Mouse (Mus musculus) lung, postnatal 14 days (tissue): ENCODE results near the gene Heca.
"Not testable (repeated sequence)": the region's sequence is repeated elsewhere in the genome, so short reads cannot be mapped to it uniquely, and the experiment has no call there.

Experiments
- DNase-seq: peaks from one replicate; pipeline ENCODE4 v3.0.0; 2021

Heca gene

DNA sequence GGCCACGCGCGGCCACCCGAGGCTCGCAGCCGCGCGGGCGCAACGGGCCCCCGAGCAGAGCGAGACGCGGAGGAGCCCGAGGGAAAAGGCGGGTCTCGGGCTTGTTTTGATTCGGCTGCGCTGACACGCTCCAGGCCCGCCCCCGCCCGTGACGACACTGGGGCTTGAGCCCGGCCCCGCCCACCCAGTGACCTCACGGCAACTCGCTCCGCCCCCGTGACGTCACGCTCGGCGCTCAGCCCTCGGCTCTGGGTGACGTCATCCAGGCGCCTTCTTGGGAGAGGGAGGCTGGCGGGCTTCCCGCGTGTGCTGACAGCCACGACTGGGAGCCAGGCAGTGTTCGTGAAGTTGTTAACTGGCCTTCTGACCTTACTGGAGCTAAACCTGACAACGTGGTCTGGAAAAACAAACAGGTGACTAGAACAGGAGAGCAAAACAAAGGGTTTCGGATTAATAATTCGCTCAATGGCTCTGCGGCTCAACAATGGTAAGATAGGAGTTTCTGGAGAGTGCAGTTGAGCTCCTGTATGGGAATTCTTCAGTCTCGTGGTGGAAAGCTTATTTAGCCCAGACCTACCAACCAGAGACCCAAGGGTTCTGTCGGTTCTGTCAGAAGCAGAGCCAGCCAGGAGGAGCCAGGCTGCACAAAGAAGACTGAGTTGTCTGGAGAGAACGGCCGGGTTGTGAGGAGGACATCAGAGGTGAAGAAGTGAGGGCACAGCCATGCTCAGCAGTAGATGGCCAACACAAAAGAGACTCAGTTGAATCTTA lies at the start of gene Heca:
Gene Heca, minus strand, starts transcription at position 108 of the 771 bp plus-strand sequence.
- DNase-seq, result peak; percentile 91

DNA sequence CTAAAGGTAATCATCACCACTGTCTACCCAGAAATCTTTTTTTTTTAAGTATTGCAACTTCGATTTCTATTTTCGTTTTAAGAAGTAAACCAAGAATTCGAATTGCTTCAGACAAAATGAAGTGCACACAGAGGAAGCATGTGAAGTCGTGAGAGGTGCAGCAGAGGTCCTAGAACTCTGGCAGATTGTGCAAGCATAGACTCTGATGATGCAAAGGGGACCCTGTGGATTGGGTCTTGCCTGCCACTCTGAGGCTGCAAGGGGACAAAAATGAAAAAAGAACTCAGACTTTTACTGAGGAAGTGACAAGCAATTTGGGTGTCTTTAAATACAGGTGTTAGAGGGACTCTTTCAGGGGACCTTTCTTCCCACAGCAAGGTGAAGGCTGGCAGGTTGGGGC lies 42.7 kb upstream of the Heca start:
- DNase-seq, result no peak

DNA sequence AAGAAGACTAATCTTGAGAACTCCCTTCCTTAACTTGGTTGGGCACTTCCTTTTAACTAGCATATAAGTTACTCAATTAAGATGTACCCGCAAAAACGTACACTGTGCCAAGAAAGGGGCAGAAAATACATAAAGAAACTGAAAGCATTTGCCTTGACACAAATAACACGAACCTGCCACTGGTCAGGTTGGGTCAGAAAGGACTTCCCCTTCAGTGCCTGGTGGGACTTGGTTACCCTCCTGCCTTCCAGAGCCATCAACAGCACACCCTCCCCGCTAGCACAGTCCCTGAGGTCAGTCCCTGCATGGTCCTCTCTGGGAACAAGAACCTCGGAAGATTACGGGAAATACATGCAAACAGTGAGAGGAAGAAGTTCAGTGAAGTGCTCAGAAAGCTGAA lies 41.3 kb upstream of the Heca start:
- DNase-seq, result no peak

DNA sequence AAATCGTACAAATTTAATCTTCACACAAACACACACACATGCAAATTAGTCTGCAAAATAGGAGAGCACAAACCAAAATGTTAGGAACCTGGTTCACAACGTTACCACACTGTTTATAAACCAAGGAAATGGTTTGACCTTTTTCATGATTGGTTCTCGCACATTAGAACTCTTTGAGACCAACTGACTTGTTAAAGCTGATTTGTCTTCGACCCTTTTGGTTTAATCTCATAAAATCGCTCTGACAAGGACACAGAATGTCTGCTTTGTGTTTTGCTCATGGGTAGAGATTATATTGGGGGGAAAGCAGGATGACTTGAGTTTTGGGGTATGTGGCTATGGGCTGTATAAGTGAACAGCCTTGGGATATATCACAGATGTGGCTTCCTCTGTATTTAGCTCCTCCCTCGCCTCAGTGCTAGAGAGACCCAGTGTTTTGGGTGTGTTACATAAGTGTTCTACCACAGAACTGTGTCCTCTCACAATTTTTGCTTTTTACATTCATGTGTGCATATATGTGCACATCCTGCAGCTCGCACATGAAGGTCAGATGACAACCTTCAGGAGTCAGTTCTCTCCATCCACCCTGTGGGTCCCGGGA lies 40.1 kb upstream of the Heca start:
- no peak for DNase-seq

DNA sequence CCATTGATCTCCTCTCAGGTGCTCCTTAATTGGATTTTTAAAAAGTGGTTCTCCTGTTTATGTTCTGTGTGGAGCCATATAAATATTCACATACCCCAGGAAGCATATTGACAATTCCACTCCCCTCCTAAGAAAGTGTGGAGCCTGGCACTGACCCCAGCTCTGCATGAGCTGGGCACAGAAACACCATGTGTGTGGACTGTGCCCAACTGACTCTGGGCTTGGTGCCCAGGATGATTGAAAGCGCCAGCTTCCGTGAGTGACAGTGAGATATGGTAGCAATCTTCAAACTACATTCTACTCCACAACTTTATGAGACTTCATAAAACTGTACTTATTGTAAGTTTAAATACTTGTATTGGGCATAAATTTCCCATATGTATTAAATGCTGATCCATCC lies 35.4 kb upstream of the Heca start:
- no peak for DNase-seq

DNA sequence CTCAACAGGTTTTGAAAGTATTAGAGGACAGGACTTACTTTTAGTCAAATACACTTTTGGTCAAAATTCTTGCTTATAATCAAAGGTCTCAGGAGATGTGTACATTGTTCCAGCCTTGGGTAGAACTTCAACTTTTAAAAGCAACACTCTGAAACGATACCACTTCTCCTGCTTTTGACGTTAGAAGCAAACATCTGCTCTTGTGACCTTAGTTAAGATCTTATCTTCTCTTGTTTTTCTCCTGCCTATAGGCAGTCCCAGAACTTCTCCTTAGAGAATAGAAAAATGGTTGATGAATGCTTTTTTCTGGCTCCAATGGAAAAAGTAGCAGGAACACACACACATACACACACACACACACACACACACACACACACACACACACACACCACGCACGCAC lies 18.2 kb upstream of the Heca start:
- no peak for DNase-seq

DNA sequence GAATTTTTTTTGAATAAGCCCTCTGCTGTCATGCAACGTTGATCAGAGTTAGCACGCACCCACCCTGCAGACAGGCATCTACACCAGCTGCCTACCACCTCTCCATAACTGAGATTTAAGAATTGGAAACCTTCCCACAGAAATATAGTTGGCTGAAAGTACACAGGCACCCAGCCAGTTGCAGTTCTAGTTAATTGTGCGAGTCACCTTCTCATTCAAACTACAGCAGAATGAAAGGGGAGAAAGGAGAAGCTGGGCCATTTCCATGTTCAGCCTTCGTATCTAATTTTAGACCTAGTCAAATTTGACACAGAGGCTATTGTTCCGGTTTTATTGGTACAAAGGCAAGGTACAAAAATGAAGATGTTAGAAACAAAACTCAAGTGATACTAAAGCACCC lies 2.9 kb upstream of the Heca start:
- no peak for DNase-seq

DNA sequence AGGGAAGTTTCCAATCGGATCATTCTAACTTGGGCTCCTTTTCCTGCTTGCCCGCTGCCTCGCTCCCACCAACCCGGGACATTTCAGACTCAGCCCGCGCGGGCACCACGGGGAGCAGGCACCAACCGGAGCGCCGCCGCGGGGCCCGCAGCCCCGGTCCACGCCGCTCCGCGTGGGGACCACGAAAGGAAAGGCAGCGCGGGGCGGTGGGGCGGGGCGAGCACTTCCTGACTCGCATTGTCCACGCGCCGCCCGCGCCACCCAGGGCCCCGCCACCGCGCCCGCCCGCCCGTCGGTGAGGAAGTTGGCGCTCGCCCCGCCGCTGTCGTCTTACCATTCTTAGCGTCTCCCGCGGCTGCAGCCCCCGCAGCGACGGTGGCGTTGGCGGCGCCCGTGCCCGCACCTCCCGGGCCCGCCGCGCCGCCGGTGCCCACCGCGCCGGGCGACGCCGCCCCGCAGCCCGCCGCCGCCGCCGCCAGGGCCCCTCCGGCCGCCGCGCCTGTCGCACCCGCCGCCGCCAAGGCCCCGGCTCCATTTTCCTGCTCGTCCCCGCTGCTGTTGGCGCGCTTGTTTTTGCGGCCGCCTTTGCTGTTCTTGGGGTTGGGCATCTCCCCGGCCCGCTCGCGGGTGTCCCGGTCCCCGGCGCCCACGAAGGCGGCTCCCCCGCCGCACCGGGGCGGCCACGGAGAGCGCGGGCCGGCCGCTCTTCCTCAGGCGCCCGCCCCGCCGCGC lies 526 bp downstream of the Heca start:
- DNase-seq, result peak; percentile 77

DNA sequence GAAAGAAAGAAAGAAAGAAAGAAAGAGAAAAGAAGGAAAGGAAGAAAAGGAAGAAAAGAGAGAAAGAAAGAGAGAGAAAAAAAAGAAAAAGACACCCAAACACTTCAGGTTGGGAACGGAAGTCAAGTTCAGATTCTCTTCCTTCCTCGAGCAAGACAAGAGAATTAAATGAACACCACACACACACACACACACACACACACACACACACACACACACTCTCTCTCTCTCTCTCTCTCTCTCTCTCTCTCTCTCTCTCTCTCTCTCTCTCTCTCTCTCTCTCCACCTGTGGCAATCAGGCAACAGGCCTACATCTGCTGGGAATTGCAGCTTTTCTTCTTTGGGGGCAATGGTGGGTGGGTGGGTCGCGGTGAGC lies 1.1 kb downstream of the Heca start:
- DNase-seq, result not testable (repeated sequence)

DNA sequence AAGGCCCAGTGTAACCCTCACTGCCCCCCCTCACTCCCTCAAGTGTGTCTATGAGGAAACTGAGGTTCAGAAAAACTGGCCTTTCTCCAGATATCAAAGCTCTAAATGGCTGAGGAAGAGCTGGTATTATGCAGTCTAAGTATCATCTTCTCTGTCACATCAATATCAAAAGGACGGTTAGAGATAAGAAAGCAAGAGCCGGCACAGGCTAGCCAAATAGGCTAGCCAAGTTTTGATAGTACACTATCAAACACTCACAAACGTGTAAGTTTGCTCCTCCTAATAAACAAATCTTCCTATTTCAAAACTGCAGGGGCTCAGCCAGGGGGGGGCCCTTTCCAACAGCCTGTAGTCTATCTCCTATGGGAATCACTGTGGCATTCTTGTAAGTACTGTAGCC lies 1.8 kb downstream of the Heca start:
- no peak for DNase-seq

DNA sequence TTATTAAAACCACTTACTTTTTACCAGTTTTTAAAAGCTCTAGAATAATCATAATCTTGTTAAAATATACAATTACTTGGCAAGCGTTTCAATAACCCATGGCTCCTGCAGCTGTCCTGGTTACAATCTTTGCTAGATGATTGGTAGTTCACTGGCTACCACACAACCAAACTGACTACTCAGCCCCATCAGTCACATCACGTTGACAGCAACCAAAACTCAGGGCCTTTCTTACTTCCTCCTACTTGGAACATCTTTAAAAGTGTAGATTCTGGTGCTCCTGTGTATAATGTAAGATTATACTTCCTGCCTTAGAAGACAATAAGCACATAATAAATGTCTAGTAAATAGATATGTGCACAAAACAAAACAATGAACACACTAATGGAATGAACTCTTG lies 14.2 kb downstream of the Heca start:
- no peak for DNase-seq

DNA sequence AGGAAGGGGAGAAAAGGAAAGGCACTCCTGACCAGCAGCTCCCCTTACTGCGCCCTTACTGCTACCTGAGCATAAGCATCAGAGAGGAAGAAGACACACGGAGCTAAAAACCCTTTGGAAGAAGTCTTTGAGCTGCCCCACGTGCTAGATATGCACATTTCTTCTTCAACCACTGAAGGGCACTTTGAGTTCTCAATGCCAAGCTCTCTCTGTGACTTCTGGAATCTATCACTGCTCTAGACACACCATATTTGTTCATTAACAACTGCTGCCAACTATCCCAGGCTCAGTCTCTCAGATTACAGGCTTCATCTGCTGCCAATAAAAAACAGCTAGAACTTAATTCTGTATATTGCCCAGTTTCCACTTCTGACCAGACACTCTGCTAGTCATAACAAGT lies 15.7 kb downstream of the Heca start:
- no peak for DNase-seq

DNA sequence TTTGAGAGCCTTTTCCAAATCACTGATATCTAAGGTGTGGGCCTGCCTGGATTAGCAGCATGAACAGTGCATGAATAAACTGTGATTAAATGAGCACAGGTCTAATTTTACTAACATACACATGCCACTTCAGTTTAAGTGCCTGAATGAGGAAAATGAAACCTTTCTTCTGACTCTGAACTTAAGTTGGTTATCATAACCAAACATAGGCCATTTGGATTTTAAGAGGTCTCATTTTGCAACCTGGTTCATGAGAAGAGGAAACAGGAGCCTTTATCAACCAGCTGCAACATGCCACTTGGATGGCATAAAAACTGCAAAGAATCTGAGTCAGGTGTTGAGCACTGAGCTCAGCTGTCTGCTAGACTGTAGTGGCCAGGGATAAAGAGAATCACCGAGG lies 16.7 kb downstream of the Heca start:
- DNase-seq, result no peak

DNA sequence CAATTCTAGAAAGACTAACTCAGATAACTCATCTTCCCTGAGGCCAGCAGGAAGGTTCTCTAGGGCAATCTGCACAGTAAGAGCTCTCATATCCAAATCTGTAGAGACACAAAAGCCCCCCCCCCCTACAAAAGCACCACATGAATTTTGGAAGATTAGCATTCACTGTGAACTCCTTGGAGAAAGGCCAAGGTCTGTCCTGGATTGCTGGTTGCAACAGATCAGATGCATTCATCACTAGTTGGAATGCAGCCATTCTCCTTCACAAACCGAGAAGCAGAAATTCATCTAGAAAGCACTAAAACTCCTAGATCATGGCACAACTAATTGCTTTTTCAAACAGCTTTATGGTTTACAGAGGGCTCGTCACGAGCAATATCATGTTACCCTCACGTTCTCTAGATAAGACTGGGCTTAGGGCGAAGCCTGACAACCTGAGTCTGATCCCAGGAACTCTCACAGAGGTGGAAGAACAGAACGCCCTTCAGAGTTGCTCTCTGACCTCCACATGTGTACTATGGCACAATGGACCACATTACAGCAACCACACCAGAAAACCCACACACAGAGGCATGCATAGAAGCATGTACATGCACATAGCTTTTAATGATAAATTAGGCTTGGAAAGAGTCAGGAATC lies 17.3 kb downstream of the Heca start:
- DNase-seq, result no peak

DNA sequence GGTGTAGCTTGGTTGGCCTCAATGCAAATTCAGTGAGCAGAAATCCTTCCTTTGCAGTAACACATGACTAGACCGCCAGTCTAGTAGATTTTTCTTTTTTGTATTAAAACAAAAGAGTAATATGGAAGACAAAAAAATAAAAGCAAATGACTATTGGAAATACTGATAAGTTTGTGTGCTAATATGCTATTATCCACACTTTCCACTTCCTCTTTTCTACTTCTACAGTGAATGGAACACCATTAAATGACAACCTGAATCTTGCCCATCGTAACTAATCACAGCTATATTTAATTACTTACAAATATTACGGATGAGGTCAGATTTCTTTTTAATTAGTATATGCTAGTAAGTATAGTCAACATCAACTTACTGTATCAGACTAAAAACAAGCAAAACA lies 22.7 kb downstream of the Heca start:
- no peak for DNase-seq

DNA sequence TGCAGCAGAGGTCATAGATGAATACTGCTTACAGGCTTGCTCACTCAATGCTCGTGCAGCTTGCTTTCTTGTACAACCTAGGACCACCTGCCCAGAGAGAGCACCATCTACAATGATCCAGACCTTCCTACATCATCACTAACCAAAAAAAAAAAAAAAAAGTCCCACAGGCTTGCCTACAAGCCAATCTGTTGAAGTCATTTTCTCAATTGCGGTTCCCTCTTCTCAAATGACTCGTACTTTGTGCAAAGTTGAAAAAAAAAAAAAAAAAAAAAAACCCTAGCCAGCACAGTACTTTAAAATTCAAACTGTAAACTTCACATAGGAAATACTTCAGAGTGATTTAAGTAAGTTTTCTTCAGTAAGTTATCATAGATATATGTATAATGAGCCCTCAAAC lies 23.7 kb downstream of the Heca start:
- DNase-seq, result no peak

DNA sequence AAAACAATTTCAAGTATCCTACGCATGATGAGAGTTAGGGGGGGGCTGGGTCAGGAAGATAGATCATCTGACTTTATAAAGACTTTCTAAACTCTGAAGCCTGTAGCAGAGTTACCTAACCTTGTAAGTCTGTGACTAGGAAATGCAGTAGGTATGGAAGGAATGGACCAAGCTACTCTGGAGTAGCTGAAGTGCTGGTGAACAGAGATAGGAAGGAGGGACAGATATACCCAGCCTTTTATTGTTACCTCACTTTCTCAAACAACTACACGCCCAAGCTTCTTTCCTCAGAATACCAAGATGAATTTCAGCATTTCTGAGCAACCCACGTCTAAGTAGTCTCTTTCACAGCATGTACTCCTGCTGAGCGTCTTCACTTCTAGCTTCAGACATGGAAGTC lies 26.5 kb downstream of the Heca start:
- DNase-seq, result no peak

DNA sequence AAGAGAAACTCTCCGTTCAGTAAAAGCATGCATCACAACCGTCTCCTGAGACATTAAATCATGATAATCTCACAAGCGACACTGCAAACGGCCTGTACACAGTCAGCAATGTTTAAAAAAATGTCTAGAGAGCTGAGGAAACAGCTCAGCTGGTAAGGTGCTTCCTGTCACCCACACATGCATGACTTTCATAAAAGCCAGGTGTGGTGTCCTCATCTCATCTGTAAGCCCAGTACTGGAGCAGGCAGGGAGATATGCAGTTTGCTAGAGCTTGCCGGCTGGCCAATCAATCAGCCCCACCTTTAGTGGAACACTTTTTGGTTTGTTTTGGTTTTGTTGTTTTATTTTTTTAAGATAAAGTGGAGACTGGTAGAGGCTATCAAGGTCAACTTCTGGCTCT lies 27.9 kb downstream of the Heca start:
- DNase-seq, result no peak

DNA sequence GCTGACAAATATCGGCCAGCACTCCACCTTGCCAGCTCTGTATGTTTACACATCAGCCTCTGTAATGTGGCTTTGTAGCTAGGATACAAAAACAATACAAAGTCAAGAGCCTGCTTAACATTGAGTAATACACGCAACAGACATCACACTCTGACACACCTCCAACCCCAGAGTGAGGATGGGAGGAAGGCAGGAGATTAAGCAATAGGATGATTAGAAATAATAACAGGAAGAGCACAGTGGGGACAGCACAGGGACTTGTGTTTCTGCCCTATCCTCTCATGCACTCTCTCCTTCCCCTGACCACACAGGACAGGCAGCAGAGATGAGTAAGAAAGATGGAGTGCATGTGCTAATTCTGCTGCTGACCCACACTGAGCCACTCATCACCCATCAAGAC lies 28.8 kb downstream of the Heca start:
- DNase-seq, result no peak

DNA sequence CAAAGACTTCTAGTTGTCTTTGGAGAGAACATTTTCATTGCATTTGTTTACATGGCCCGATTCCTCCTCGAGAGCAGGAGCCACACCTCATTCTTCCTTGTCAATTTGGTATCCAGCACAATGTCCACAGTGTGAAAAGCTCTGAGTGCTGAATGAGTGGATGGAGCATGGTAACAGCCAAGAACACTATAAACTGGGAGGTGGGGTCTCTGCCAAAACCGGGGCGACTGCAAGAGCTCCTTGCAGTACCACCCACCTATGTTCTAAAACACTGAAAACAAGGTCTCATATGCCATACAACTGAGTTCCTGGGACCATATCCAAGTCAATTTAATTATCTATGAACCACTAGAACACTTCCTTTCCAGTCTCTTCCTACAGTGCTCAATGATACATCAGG lies 39.1 kb downstream of the Heca start:
- DNase-seq, result no peak

DNA sequence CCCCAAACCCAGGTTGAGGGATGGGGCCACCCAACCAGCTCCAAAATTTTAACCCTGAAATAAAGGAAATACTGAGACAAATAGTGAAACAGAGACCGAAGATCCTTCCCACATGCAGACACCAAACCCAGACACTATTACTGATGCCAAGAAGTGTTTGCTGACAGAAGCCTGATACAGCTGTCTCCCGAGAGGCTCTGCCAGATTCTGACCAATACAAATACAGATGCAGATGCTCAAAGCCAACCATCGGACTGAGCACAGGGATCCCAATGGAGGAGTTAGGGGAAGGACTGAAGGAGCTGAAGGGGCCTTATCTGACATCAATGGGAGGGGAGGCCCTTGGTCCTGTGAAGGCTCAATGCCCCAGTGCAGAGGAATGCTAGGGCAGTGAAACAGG lies 41.5 kb downstream of the Heca start:
- not testable (repeated sequence) for DNase-seq

DNA sequence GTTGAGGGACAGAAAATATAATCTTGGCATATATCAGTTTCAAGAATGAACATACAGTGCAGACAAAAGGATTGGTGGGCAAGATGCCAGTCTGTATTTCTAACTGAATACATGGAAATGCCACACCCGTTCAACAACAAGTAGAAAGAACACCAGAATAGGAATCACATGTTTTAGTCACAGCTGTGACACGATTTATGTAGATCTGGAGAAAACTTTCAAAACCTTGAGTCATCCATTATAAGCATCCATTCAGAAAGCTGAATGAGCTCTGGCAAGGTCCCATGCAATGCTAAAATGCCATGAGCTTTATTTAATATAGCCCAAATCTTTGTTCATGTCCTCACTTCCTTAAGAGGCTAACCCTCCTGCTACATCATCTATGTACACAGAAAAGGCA lies 44.4 kb downstream of the Heca start:
- no peak for DNase-seq

DNA sequence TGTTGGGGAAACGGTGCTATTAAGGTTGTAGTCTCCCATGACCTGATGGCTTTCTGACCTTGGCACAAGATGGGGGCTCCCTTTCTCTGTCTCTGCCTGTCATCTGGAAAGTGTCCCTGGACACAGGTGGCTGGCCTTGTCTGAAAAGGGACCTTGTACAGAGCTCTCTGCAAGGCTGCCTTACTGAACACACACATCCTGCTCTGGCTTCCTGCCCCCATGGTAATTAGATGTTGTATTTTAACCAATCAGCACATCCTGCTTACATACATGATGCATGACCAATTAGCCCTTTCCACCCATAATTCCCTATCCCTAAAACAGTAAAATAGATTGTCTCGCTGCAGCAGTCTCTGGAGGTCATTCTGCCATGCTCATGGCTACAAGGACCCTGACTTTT lies 67.1 kb downstream of the Heca start:
- no peak for DNase-seq

DNA sequence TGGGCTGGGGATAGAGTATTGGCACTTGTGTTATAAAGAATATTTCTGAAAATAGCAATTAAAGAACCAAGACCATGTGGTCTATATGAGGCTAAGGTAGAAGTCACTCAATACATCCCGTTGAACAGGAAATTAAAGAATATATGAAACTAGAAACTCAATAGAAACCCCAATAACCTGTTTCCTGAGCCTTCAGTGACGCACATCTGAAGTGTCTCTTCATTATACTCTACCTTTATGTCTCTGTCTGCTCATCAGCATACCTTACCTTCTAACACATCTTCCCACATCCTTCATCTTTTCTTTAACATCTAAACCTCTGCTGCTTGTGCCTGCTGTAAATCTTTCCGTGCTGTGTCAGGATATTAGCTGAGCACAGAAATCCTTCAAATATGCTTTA lies 67.8 kb downstream of the Heca start:
- DNase-seq, result no peak
